Mouse (Mus musculus): Measurements from ENCODE around the gene Ndufb5. TPM values are rescaled to one million over a fixed set of nuclear protein-coding genes. Genes with fewer than 3 reads are reported as not detected.
A peak's percentile ranks its signal among the peaks of the same experiment; 100 is the strongest.
"Not testable (repeated sequence)": the region's sequence is repeated elsewhere in the genome, so short reads cannot be mapped to it uniquely, and the experiment has no call there.

The Ndufb5 gene
- polyA plus RNA-seq, 1 experiment from 2014 or later, result 328 TPM

- no peaks in the 10 kb centered on the region for H3K4me1 ChIP-seq (replicated peaks; ENCODE audit: control insufficient read depth, insufficient read depth, low read length)
- H3K36me3 ChIP-seq (ENCODE audit: control insufficient read depth, insufficient read depth, low read length), result no peaks in the 10 kb centered on the region
- no peaks in the 10 kb centered on the region for H3K27me3 ChIP-seq (ENCODE audit: control insufficient read depth, insufficient read depth, low read length)
- no peak overlapping the region for H3K4me3 ChIP-seq (ENCODE audit: low read depth, low read length)
- ATAC-seq (ENCODE audit: low FRiP score), result no peak
- 85% methylated on average over 4 of the region's 4 CpGs for WGBS
- no peak overlapping the region for H3K27ac ChIP-seq (ENCODE audit: low read depth, low read length)
- no peak for DNase-seq (ENCODE audit: low spot score)
- H3K9me3 ChIP-seq (ENCODE audit: control insufficient read depth, low read length), result no peaks in the 10 kb centered on the region
- no peak overlapping the region for H3K4me2 ChIP-seq (replicated peaks; ENCODE audit: low read depth, low read length)
- no peak overlapping the region for H3K9ac ChIP-seq (ENCODE audit: low read depth, low read length)
Observed at GRCm38 (mm10) chr3:32695583-32695980, 41.2 kb upstream of the Ndufb5 start.

GRCm38 (mm10) chr3:32698228-32698863 is 38.4 kb upstream of the Ndufb5 start:
- no peak overlapping the region for H3K27ac ChIP-seq (ENCODE audit: low read depth, low read length)
- no peaks in the 10 kb centered on the region for H3K4me1 ChIP-seq (replicated peaks; ENCODE audit: control insufficient read depth, insufficient read depth, low read length)
- no peaks in the 10 kb centered on the region for H3K36me3 ChIP-seq (ENCODE audit: control insufficient read depth, insufficient read depth, low read length)
- H3K9ac ChIP-seq (ENCODE audit: low read depth, low read length), result no peak overlapping the region
- ATAC-seq (ENCODE audit: low FRiP score) (peak; percentile 53), DNase-seq (ENCODE audit: low spot score) (peak; percentile 94)
- H3K4me2 ChIP-seq (replicated peaks; ENCODE audit: low read depth, low read length), result no peak overlapping the region
- H3K9me3 ChIP-seq (ENCODE audit: control insufficient read depth, low read length), result no peaks in the 10 kb centered on the region
- H3K27me3 ChIP-seq (ENCODE audit: control insufficient read depth, insufficient read depth, low read length), result no peaks in the 10 kb centered on the region
- H3K4me3 ChIP-seq (ENCODE audit: low read depth, low read length), result no peak overlapping the region
- WGBS, result 40% methylated on average over 7 of the region's 7 CpGs

GRCm38 (mm10) chr3:32704021-32704420 is 32.8 kb upstream of the Ndufb5 start:
- not testable (repeated sequence) for H3K4me1 ChIP-seq (replicated peaks; ENCODE audit: control insufficient read depth, insufficient read depth, low read length); H3K4me2 ChIP-seq (replicated peaks; ENCODE audit: low read depth, low read length); H3K9ac ChIP-seq (ENCODE audit: low read depth, low read length); H3K36me3 ChIP-seq (ENCODE audit: control insufficient read depth, insufficient read depth, low read length); H3K9me3 ChIP-seq (ENCODE audit: control insufficient read depth, low read length); H3K27ac ChIP-seq (ENCODE audit: low read depth, low read length); ATAC-seq (ENCODE audit: low FRiP score); H3K4me3 ChIP-seq (ENCODE audit: low read depth, low read length); DNase-seq (ENCODE audit: low spot score); H3K27me3 ChIP-seq (ENCODE audit: control insufficient read depth, insufficient read depth, low read length)
- 93% methylated on average over 6 of the region's 6 CpGs for WGBS

- not testable (repeated sequence) for H3K27me3 ChIP-seq (ENCODE audit: control insufficient read depth, insufficient read depth, low read length); DNase-seq (ENCODE audit: low spot score); H3K9me3 ChIP-seq (ENCODE audit: control insufficient read depth, low read length); H3K36me3 ChIP-seq (ENCODE audit: control insufficient read depth, insufficient read depth, low read length); H3K4me3 ChIP-seq (ENCODE audit: low read depth, low read length); H3K27ac ChIP-seq (ENCODE audit: low read depth, low read length); H3K4me2 ChIP-seq (replicated peaks; ENCODE audit: low read depth, low read length); H3K9ac ChIP-seq (ENCODE audit: low read depth, low read length); H3K4me1 ChIP-seq (replicated peaks; ENCODE audit: control insufficient read depth, insufficient read depth, low read length); ATAC-seq (ENCODE audit: low FRiP score)
- WGBS, result 91% methylated on average over 10 of the region's 10 CpGs
Observed at GRCm38 (mm10) chr3:32704632-32705031, 32.2 kb upstream of the Ndufb5 start.

- DNase-seq (ENCODE audit: low spot score); H3K4me2 ChIP-seq (replicated peaks; ENCODE audit: low read depth, low read length); H3K36me3 ChIP-seq (ENCODE audit: control insufficient read depth, insufficient read depth, low read length); H3K4me1 ChIP-seq (replicated peaks; ENCODE audit: control insufficient read depth, insufficient read depth, low read length); H3K9me3 ChIP-seq (ENCODE audit: control insufficient read depth, low read length); H3K27ac ChIP-seq (ENCODE audit: low read depth, low read length); H3K9ac ChIP-seq (ENCODE audit: low read depth, low read length); ATAC-seq (ENCODE audit: low FRiP score); H3K27me3 ChIP-seq (ENCODE audit: control insufficient read depth, insufficient read depth, low read length); H3K4me3 ChIP-seq (ENCODE audit: low read depth, low read length): not testable (repeated sequence)
- WGBS, result 85% methylated on average over 9 of the region's 9 CpGs
Observed at GRCm38 (mm10) chr3:32705647-32706348, 31.0 kb upstream of the Ndufb5 start, which contains the start of gene Actl6a. Actl6a (plus strand) TSS chr3:32706298.

GRCm38 (mm10) chr3:32708052-32708367 is 28.8 kb upstream of the Ndufb5 start:
- Histone ChIP-seq H3K4me3 (ENCODE audit: low read depth, low read length) (peak overlapping the region; percentile 97), H3K4me2 (replicated peaks; ENCODE audit: low read depth, low read length) (peak overlapping the region; percentile 33), H3K36me3 (ENCODE audit: control insufficient read depth, insufficient read depth, low read length) (no peaks in the 10 kb centered on the region), H3K27me3 (ENCODE audit: control insufficient read depth, insufficient read depth, low read length) (no peaks in the 10 kb centered on the region), H3K9ac (ENCODE audit: low read depth, low read length) (0 out of 2 replicates have a peak overlapping the region, but pooled peaks have one; percentile 15), H3K9me3 (ENCODE audit: control insufficient read depth, low read length) (no peaks in the 10 kb centered on the region), H3K4me1 (replicated peaks; ENCODE audit: control insufficient read depth, insufficient read depth, low read length) (no peaks in the 10 kb centered on the region), H3K27ac (ENCODE audit: low read depth, low read length) (no peak overlapping the region)
- ATAC-seq (ENCODE audit: low FRiP score) (no peak), DNase-seq (ENCODE audit: low spot score) (no peak)
- 4% methylated on average over 4 of the region's 4 CpGs for WGBS

GRCm38 (mm10) chr3:32708368-32709231 is 28.2 kb upstream of the Ndufb5 start:
- no peaks in the 10 kb centered on the region for H3K36me3 ChIP-seq (ENCODE audit: control insufficient read depth, insufficient read depth, low read length)
- peak overlapping the region; percentile 89 for H3K27ac ChIP-seq (ENCODE audit: low read depth, low read length)
- peak overlapping the region; percentile 65 for H3K4me2 ChIP-seq (replicated peaks; ENCODE audit: low read depth, low read length)
- no peaks in the 10 kb centered on the region for H3K27me3 ChIP-seq (ENCODE audit: control insufficient read depth, insufficient read depth, low read length)
- H3K4me3 ChIP-seq (ENCODE audit: low read depth, low read length), result peak overlapping the region; percentile 97
- ATAC-seq (ENCODE audit: low FRiP score) (peak; percentile 100), DNase-seq (ENCODE audit: low spot score) (peak; percentile 97)
- no peaks in the 10 kb centered on the region for H3K9me3 ChIP-seq (ENCODE audit: control insufficient read depth, low read length)
- under 1% methylated on average over 79 of the region's 90 CpGs for WGBS
- peak overlapping the region; percentile 92 for H3K9ac ChIP-seq (ENCODE audit: low read depth, low read length)
- H3K4me1 ChIP-seq (replicated peaks; ENCODE audit: control insufficient read depth, insufficient read depth, low read length), result no peaks in the 10 kb centered on the region

GRCm38 (mm10) chr3:32709388-32709787 is 27.4 kb upstream of the Ndufb5 start:
- Histone ChIP-seq H3K4me1 (replicated peaks; ENCODE audit: control insufficient read depth, insufficient read depth, low read length) (no peaks in the 10 kb centered on the region), H3K27me3 (ENCODE audit: control insufficient read depth, insufficient read depth, low read length) (no peaks in the 10 kb centered on the region), H3K9ac (ENCODE audit: low read depth, low read length) (peak overlapping the region; percentile 92), H3K27ac (ENCODE audit: low read depth, low read length) (peak overlapping the region; percentile 89; the same call in 1 of the 2 replicates), H3K9me3 (ENCODE audit: control insufficient read depth, low read length) (no peaks in the 10 kb centered on the region), H3K36me3 (ENCODE audit: control insufficient read depth, insufficient read depth, low read length) (no peaks in the 10 kb centered on the region), H3K4me2 (replicated peaks; ENCODE audit: low read depth, low read length) (peak overlapping the region; percentile 65), H3K4me3 (ENCODE audit: low read depth, low read length) (peak overlapping the region; percentile 97)
- DNase-seq (ENCODE audit: low spot score), result no peak
- no peak for ATAC-seq (ENCODE audit: low FRiP score)
- WGBS, result 9% methylated on average over 9 of the region's 9 CpGs
